Mouse (Mus musculus) cerebellum, postnatal 10 days (tissue): ENCODE data around the gene Pf4.

Experiments used
- DNase-seq, 2 experiments: peaks; one replicate each; pipeline ENCODE4 v3.0.0; 2021; ENCODE audit warnings: mixed read lengths in 2 of 2

Pf4 gene

DNA sequence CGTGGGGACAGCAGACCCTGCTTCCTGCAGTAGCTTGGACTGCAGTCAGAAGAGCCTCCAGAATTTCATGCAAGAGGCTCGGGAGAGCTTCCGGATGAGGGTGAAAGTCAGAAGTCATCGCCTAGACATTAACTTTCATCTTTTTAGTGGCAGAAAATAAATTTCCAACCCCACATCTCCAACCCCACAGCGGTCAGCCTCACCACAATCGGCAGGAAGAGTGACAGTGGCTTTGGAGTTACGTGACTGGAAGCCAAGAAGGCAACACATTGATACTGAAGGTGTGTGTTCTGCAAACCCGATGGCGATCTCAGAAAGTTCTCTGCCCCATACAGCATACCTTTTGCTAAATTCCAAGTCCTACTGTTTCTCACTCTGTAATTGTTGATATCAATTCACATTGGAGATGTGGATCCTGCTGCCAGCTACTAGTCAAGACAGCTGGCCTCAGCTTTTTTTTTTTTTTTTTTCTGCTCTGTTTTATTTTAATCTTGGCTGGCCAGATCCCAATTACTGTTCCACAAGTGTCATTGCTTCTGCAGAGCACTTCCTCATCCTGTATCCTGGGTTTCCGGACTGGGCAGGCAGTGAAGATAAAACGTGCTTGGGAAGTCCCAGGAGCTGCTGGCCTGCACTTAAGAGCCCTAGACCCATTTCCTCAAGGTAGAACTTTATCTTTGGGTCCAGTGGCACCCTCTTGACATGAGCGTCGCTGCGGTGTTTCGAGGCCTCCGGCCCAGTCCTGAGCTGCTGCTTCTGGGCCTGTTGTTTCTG, at the start of gene Pf4:
Gene Pf4, plus strand, starts transcription at position 556 of the 774 bp plus-strand sequence.
- DNase-seq = no peak

DNA sequence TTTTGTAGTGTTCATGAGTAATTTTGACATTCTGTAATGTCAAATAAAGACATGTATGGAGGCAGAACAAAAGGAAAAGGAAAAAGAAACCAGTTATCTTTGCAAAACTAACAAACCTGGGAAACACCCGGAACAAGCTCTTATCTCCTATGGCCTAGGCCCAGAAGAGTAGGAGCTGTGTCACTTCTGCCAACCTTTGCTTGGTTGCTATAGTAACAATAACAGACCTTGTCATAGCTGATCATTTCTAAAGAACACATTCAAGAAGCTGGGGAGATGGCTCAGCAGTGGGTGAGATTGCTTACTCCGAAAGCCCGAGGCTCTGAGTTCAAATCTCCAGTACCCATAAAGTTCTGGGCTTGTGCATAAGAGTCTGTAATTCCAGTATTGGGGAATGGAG, 49.6 kb upstream of the Pf4 start:
- no peak for DNase-seq

DNA sequence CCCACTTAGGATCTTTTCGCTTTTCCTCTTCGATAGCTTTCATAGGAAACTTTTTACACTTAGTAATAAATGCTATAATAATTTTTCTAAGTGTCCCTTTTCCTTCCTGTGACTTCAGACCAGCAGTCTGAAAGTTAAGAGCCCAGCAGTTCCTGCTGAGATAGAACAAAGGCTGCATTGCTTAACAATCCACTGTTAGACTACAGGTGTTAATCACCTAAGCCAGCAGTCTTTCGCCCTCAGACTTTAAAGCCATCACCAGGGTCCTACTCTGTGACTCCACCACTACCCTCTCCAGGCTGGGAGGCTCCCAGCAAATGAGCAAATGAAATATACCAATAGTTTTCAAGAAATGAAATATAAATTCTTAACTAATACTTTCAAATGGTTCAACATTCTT, 44.0 kb upstream of the Pf4 start:
- DNase-seq = no peak

DNA sequence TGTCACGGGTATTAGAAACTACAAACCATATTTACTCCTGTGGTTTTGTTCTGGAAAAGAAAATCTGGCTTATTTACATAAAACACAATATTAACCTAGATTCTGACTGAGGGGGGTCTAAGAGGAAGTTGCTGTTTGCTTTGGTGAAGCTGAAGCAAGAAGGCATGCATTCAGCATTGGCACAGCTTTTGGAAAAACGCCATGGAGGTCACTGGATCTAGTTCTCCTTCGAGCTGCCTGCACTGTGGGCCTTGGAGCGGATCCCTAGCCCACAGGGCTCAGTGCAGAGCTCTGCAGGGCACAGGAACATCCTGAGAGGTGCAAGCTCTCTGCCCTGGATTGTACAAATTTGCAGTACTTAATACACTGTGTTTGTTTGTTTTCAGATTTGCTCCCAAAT, 40.8 kb upstream of the Pf4 start:
- DNase-seq = peak; percentile 90

DNA sequence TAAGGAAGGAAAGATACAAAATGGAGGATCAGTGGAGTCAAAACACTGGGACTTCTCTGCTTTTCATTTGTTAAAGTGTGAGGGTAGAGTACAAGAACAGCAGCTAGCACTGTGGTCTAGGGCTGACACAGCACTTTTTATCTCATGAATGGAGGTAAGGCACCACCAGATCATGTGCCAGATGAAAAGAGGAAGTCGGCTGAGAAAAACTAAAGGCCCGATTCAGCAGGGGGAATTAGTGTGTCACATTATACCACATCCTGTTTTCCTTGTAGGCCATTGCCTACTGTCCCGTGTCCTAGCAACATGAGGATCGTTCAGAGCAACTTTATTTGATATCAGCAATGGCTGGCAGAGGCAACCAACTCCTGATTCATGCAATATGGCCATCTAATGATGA, 30.2 kb upstream of the Pf4 start:
- DNase-seq = no peak

DNA sequence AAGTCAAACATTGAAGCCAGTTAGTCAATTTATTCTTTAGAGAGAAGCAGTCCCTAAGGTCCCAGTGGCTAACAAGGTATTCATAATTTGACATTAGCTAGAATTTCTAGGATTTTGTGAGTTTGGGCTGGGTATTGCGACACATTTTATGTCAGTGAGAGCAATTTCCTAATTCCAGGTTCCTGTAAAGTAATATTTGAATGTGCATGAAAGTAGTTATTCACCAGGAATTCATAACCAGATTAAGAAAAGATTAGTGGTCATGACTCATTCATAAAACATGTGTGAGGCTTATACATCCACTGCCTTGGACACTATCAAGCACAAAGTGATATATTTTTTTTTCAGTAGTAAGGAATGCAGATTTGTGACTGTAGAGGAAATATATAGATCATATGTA, 18.3 kb upstream of the Pf4 start:
- DNase-seq = no peak

DNA sequence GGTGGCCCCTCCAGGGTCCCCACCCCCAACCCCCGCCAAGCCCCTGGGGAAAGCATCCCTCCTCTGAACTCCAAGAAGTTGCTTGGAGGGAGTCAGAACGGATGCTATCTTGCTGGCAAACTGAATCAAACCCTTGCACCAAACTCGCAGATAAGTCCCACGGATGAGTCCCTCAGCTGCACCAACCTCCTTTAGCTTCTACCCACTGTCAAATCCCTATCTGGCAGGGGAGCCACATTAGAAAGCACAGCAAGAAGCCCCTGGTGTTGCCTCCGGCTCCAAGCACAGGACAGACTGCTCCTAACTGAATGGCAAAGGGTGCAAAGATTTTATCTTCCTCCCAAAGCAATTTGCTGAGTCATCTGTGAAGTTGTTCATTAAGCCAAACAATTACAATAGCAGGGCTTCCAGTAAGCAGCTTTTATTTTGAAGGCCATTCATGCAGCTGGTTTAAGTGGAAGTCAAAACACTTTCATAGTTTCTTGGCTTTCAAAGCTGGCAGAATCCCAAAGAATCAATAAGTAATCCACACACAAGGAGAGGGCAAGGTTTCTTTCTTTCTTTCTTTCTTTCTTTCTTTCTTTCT, 14.1 kb upstream of the Pf4 start:
- DNase-seq = no peak

DNA sequence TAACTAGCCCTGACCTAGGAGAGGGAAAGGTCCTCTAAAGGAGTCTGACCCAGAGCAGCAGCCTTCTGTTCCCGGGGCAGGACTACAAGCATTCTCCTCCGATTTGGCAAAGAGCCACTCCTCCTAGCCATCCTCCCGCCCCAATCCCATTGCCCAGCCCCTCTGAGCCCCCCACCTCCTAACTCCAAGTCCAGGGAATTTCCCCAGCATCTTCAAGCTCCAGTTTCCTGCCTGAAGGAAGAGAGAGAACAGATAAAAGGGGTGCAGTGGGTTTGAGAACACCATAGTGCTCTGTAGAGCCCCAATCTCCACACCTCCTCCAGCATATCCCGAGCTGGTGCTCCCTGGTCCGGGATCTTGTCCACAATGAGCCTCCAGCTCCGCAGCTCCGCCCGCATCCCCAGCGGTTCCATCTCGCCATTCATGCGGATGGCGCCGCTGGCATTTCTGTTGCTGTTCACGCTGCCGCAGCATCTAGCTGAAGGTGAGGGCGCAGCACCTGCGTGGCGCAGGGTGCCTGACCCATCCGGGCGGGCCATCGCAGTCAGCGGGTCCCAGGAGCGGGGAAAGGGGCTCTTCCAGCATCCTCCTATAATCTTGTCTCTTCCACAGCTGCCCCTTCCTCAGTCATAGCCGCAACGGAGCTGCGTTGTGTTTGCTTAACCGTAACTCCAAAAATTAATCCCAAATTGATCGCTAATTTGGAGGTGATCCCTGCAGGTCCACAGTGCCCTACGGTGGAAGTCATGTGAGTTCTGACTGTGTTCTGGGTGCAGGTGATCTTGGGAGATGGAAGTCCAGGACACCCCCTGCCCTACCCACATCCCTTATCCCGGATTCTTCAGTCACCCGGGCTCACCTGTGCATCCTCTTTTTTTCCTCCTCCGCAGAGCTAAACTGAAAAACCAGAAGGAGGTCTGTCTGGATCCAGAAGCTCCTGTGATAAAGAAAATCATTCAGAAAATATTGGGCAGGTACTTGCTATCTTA, 12.9 kb upstream of the Pf4 start, which contains the start of gene Cxcl5:
Gene Cxcl5, plus strand, starts transcription at position 284 of the 989 bp plus-strand sequence.
- DNase-seq = peak; percentile 48 to 55

DNA sequence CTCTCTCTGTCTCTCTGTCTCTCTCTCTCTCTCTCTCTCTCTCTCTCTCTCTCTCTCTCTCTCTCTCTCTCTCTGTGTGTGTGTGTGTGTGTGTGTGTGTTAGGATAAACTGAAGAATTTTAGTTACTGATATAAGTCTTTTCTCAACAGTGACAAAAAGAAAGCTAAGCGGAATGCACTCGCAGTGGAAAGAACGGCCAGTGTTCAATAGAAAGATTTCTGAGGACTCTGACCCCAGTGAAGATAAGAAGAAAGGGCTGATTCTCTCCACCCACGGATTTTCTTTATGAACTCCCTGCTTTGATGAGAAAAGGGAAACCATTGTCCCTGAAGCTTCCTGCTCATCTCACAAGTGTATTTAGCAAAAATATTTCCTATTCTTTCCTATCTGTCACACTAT, 11.9 kb upstream of the Pf4 start:
- no peak for DNase-seq

DNA sequence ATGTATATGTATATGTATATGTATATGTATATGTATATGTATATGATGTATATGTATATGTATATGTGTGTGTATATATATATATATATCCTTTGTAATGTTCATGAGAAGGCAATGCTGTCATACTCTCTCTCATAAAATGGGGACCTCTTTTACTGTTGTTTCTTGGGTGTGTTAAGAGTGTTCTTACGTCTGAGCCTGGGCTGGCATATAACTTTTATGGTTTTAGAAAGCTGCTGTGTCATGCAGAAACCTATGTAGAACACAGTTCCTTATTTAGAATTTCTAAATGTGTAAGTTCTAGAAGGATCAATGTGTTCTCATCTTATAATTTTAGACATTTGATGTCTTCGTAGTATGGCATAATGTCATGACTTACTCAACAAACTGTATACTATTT, 11.4 kb upstream of the Pf4 start:
- DNase-seq = no peak

DNA sequence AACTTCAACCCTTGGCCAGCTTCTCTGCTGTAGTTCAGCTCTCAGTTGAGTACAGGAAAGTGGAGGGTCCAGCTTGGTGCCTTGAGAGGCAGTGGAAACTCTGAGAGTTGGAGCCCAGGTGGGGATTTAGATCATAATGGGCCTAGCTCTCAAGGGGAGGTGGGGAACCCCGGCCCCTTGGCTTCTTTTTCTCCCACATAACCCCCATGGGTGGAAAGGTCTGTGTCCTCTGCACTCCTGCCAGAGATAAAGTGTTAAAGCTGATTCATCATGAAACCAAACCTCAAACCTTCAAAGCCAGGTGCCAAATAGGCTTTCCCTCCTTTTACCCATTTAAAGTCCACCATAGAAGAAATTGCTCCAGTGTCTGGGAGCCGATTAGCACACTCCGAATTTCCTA, 10.4 kb upstream of the Pf4 start:
- DNase-seq = no peak

DNA sequence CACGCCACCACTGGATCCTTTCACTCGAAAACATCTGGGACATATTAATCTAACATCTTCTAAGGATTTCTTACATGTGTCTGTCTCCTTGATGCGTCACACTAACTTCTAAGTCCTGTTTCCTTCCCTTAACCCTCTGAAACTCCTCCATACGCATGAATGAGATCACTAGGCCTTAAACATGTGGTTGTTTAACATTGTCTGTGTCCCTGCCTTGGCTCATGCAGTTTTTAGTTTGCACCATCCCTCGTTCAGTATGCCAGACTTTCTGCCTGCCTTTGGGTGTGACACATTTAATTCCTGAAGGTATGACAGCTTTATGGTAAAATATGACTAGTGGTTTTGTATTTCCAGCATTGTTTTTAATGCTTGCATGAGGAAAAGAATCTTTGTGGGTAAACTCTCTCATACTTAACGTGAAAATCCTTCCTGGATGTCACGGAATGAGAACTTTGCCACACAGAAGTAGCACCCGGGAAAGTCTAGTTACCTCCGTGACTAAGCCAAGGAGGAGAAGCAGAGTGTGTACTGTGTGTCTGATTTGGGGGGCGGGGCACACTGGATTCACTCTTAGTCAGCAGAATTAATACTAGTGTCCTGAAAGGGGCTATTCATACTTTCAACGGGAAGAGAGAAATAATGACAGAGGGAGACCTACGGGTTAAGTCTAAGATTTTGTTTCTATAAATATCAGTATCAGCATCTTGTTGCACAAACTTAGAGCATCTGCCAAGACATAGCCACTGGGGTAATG, 8.1 kb upstream of the Pf4 start:
- DNase-seq = no peak

DNA sequence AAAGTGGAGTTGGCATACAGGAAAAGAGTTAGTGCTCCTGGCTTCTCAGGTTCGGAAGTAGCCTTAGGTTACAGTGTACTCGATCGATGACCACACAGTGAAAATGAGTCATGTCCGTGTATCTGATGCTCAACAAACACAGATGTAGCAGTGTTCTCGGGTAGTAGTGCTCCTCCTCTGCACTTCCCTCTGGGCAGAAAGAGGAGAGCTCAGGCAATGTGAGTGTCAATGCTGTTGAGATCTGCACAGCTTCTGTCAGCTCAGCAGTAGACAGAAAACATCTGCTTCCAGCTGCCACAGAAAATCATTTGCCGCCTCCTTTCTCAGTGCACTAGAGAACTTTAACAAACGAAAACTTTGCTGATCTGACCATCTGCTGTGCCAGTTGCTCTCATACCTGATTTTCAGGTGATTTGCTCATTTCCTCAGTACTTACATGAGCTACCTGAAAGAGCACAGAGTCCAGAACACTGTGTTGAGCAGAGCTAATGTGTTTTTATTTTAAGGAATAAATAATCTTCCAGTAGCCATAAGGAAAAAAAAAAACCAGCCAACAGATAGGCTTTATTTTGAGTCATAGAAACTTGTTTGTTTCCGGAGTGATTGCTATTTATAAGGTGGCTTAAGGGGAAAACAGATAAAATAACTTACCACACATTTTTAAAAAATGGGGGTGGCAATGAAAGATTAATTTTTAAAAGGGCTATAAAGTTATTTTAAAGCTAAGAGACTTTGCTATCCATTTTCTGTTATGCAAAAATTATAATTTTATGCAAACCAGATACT, 6.2 kb upstream of the Pf4 start:
- DNase-seq = no peak

DNA sequence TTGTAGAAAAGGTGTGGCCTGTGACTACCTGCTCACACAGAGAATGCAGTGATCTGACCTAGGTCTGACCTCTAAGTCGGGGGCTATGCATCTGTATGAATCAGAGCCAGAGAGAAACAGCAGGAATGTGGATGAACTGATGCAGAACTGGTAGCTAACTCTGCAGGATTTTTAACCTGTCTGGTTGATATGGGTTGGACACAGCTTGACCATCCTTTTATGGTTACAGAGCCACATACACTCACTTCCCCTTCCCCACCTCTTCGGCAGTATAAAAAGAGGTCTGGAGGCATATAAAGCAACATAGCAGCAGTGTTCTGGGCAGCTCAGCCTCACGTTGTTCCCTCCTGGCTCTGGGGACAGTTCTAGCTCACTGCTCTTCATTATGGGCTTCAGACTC, 4.0 kb upstream of the Pf4 start, which contains the start of gene Ppbp:
Gene Ppbp, plus strand, starts transcription at position 301 of the 400 bp plus-strand sequence.
- no peak for DNase-seq

DNA sequence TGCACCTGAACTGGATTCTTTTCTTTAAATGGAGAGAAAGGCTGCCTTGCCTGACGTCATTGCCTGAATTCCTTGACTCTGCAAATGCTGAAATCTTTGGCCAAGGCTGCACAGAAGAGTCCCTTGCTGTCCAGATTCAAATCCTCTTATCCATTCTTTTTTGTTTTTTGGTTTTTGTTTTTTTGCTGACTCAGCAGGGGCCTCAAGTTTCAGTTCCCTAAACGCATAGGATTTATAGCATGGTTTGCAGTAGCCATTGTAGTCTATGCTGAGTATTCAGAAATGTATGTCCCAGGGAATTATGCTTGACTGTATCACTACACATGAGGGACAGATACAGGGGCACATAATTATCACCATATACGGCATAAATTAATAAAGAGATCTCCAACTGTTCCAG, 866 bp upstream of the Pf4 start:
- no peak for DNase-seq

DNA sequence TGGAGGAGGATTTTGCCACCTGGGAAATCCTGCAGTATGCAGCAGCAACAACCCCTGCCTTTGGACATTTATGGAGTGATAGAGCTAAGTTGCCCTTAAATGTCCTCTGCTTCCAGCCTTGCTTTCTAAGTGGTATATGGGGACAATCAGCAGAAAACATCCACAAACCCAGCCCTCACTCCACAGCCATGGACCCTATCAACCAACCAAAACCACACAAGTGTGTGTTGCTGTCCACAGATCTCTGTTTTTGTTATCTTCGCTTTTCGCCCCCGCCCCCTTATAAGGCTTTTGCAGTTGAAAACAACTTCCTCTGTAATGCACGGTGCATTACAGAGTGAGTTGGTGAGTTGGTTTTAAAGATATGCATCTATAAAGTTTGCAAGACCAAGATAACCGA, 3.3 kb downstream of the Pf4 start:
- DNase-seq = no peak

DNA sequence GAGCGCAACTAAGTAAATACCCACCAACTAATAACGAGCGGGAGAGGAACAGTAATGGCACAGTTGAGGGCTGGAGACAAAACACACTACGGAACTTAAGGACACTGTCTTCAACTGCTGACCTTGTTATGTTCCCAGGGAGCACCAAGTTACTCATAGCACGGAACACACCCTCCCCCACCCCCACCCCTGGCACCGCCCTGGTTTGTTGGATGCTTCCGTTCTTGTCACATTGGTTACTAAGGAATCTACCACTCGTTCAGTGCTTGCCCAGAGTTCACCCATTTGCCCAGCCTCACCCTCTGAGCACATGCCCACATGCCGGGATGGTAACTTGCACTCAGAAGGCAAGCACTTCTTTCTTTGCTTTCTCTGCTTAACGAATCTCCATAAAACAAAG, 5.4 kb downstream of the Pf4 start:
- DNase-seq = no peak

DNA sequence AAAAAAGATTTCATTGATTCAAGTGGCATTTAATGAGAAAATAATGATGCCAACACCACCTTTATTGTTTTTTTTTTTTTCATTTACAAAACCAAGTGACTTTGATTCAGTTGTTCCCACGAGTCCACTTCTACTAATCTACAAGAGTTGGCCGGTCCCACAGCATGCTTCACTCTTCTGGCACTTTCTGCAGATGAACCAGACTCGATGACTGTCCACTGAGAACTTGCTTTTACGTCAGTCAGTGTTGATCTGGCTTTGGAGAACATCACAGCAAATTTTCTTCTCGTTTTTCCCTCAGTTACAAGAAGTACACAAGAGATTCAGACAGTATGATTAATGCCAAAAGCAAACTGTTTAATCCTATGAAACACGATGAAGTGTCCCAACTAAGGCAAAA, 6.6 kb downstream of the Pf4 start:
- no peak for DNase-seq

DNA sequence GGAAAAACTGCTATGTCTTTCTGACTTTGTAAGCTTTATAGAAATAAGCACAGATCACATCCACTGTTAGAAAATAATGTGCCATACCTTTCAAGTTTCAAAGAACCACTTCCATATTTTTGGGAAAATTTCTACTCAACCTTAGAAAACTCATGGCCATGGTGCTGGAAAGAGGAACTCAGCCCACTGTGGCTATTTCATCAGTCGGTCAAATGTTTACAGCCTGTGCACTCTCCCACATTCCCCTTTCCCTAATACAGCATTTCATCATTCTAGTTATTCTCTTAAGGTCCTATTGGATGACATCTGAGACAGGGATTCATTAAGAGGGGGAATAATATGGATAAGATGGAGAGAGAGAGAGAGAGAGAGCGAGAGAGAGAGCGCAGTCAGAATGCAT, 11.5 kb downstream of the Pf4 start:
- no peak for DNase-seq

DNA sequence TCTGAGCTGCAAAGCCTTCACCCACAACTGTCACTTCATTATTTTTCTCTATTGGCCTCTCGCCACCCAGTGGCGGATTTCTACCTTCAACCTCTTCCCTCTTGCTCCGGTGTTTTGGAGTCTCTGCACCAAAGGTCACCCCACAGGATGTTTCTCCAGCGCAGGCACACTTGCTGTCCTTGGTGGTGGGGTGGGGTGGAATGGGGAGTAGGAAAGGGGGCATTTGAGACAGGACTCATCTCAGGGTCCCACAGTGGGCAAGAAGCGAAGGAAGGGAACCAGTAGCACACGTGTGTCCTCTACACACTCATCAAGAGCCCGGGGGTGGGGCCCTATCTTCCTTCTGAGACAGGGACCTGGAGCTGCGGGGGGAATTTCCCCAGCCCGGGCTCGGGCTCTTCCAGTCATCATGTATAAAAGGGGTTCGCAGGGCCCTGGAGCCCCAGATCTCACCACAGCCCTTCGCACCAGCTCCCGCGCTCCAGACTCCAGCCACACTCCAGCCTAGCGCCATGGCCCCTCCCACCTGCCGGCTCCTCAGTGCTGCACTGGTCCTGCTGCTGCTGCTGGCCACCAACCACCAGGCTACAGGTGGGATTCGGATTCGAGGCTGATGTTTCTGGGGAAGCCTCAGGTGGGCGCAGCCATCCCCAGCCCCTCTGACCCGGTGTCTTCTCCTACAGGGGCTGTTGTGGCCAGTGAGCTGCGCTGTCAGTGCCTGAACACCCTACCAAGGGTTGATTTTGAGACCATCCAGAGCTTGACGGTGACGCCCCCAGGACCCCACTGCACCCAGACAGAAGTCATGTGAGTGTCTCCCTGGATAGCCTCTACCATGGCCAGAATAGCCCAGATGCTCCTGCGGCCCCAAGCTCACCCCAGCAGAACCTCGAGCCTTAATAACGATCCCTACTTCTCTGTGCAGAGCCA, 13.7 kb downstream of the Pf4 start, which contains the start of gene Cxcl3:
Gene Cxcl3, plus strand, starts transcription at position 445 of the 930 bp plus-strand sequence.
- DNase-seq = peak; percentile 61 to 64

DNA sequence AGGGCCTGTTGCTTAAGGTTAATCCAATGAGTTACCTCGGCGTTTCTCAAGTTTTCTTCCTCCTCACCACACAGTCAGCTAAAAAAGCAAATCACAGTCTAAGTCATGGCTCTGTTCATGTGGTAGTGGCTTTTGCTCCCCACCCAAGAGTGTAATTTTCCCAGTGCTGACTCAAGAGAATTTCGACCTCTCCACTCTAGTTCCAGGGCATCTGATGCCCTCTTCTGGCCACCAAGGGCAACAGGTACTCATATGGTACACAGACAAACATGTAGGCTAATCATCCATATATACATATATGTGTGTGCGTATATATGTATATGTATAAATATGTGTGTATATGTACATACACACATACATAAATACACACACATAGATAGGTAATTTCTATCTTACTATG, 15.9 kb downstream of the Pf4 start:
- no peak for DNase-seq
